Mouse (Mus musculus) liver, embryonic 18 days (tissue): ENCODE results near the gene Btbd1. TPM values are rescaled to one million over a fixed set of nuclear protein-coding genes. Genes with fewer than 3 reads are reported as not detected.

Experiments used
- polyA plus RNA-seq: library from polyadenylated mRNA; depleted of rRNA; stranded (reverse); fragments of >200 nt; gene quantifications from 2 replicates; pipeline ENCODE4 v1.2.3, GENCODE M21; 2012; rRNA removed

Btbd1 gene
- 13.6 and 13.8 TPM in 2 replicates for polyA plus RNA-seq

GRCm38 (mm10) chr7:81829379-81829894 lies at the start of gene Btbd1:
TSS of gene Btbd1 (minus strand) at chr7:81829431.

GRCm38 (mm10) chr7:81858968-81859721 lies 29.9 kb upstream of the Btbd1 start, which contains the start of gene Tm6sf1:
TSS of gene Tm6sf1 (plus strand) at chr7:81859001.

GRCm38 (mm10) chr7:81855694-81856093 lies 26.5 kb upstream of the Btbd1 start, which contains the start of gene Gm10160:
TSS of gene Gm10160 (minus strand) at chr7:81855794.

GRCm38 (mm10) chr7:81789095-81789757 lies 40.0 kb downstream of the Btbd1 start, which contains the start of gene 3110040N11Rik:
TSS of gene 3110040N11Rik (minus strand) at chr7:81789478.

GRCm38 (mm10) chr7:81762180-81763109 lies 66.8 kb downstream of the Btbd1 start, which contains the start of gene Ramac:
TSS of gene Ramac (plus strand) at chr7:81762925.

Other genes with a start within 250 kb of the Btbd1 start
- gene Homer2, start 121.9 kb downstream of the Btbd1 start, polyA plus RNA-seq: 4.4 and 4.8 TPM in 2 replicates
- 27.6 and 28.5 TPM in 2 replicates for gene Ramac, start 66.5 kb downstream of the Btbd1 start, polyA plus RNA-seq
- gene 3110040N11Rik, start 40.0 kb downstream of the Btbd1 start, polyA plus RNA-seq: 21.2 and 23.0 TPM in 2 replicates
- gene Gm10160, start 26.4 kb upstream of the Btbd1 start, polyA plus RNA-seq: not detected in 2 replicates
- gene Tm6sf1, start 29.6 kb upstream of the Btbd1 start, polyA plus RNA-seq: 16.7 and 18.6 TPM in 2 replicates
- gene Hdgfl3, start 105.0 kb upstream of the Btbd1 start, polyA plus RNA-seq: 0.22 and 0.28 TPM in 2 replicates
- 0.30 and 0.31 TPM in 2 replicates for gene Bnc1, start 162.9 kb upstream of the Btbd1 start, polyA plus RNA-seq